Comparison of ENCODE assay signal across 8 mouse cellular contexts in genomic region chr6:52211961-52212360, GRCm38 (mm10). TPM values are rescaled to one million over a fixed set of nuclear protein-coding genes. Genes with fewer than 3 reads are reported as not detected.
DNase-seq lines count a peak whose midpoint lies in the region; ATAC-seq lines count a peak whose summit lies in the region.

No protein-coding gene starts in this region.

- no peak for DNase-seq in forebrain, embryonic 14.5 days (ENCODE audit: low spot score)
- DNase-seq in urinary bladder, adult 2 months (ENCODE audit: low spot score) = peak; percentile 32
- DNase-seq in urinary bladder, postnatal 14 days (ENCODE audit: low spot score) = no peak
- peak; percentile 53 to 73 for DNase-seq in kidney, postnatal 4 days
- no peak for DNase-seq in frontal cortex, adult 2 months (ENCODE audit: extremely low spot score in 1 of 2, low spot score in 1 of 2)
- no peak for DNase-seq in natural killer cell, adult 2 months (ENCODE audit: low spot score in 2 of 2)

- WGBS in forebrain, embryonic 15.5 days = 3% methylated on average over 13 of the region's 13 CpGs
- WGBS in forebrain, embryonic 14.5 days = 6% methylated on average over 13 of the region's 13 CpGs
- 13% methylated on average over 13 of the region's 13 CpGs for WGBS in stomach, embryonic 16.5 days

- H3K36me3 ChIP-seq in forebrain, embryonic 15.5 days = no peaks in the 10 kb centered on the region
- H3K36me3 ChIP-seq in forebrain, embryonic 14.5 days (ENCODE audit: control insufficient read depth, insufficient read depth, low read length) = no peaks in the 10 kb centered on the region
- no peaks in the 10 kb centered on the region for H3K36me3 ChIP-seq in stomach, embryonic 16.5 days (ENCODE audit: control insufficient read depth, insufficient read depth, low read length)

- no peak overlapping the region for H3K4me2 ChIP-seq in forebrain, embryonic 15.5 days (replicated peaks)
- H3K4me2 ChIP-seq in forebrain, embryonic 14.5 days (ENCODE audit: low read length) = no peak overlapping the region
- peak overlapping the region; percentile 84 for H3K4me2 ChIP-seq in stomach, embryonic 16.5 days (ENCODE audit: low read depth, low read length)

- H3K27me3 ChIP-seq in forebrain, embryonic 15.5 days = peaks cover 97% of the 10 kb centered on the region
- peaks cover 98% of the 10 kb centered on the region for H3K27me3 ChIP-seq in forebrain, embryonic 14.5 days (replicated peaks; ENCODE audit: control insufficient read depth, insufficient read depth, low read length)
- H3K27me3 ChIP-seq in stomach, embryonic 16.5 days (ENCODE audit: control insufficient read depth, insufficient read depth, low read length) = peaks cover 79% of the 10 kb centered on the region

- no peak overlapping the region for H3K27ac ChIP-seq in forebrain, embryonic 15.5 days (replicated peaks)
- H3K27ac ChIP-seq in forebrain, embryonic 14.5 days (ENCODE audit: low read depth, low read length) = no peak overlapping the region
- peak overlapping the region; percentile 1 for H3K27ac ChIP-seq in stomach, embryonic 16.5 days (ENCODE audit: low read length)

- ATAC-seq in forebrain, embryonic 15.5 days (replicated peaks) = peak; percentile 51; the same call in 1 of the 2 replicates
- no peak for ATAC-seq in forebrain, embryonic 14.5 days
- no peak for ATAC-seq in stomach, embryonic 16.5 days (ENCODE audit: insufficient read depth, low FRiP score)

- peaks cover 6% of the 10 kb centered on the region for H3K4me1 ChIP-seq in forebrain, embryonic 15.5 days
- H3K4me1 ChIP-seq in forebrain, embryonic 14.5 days (ENCODE audit: control insufficient read depth, insufficient read depth, low read length) = 0 out of 2 replicates have a peak, but pooled peaks cover 1% of the 10 kb centered on the region
- H3K4me1 ChIP-seq in stomach, embryonic 16.5 days (ENCODE audit: control insufficient read depth, insufficient read depth, low read length) = no peaks in the 10 kb centered on the region; the same call in 1 of the 2 replicates

- H3K9ac ChIP-seq in forebrain, embryonic 15.5 days (replicated peaks) = no peak overlapping the region
- H3K9ac ChIP-seq in forebrain, embryonic 14.5 days (ENCODE audit: low read length) = no peak overlapping the region
- peak overlapping the region; percentile 73 for H3K9ac ChIP-seq in stomach, embryonic 16.5 days (ENCODE audit: low read length)

- no peaks in the 10 kb centered on the region for H3K9me3 ChIP-seq in forebrain, embryonic 15.5 days
- no peaks in the 10 kb centered on the region for H3K9me3 ChIP-seq in forebrain, embryonic 14.5 days (replicated peaks; ENCODE audit: control insufficient read depth, low read length)
- no peaks in the 10 kb centered on the region for H3K9me3 ChIP-seq in stomach, embryonic 16.5 days (replicated peaks; ENCODE audit: control insufficient read depth, low read length)

- H3K4me3 ChIP-seq in forebrain, embryonic 15.5 days = no peak overlapping the region
- no peak overlapping the region for H3K4me3 ChIP-seq in forebrain, embryonic 14.5 days (ENCODE audit: low read depth, low read length)
- peak overlapping the region; percentile 54 for H3K4me3 ChIP-seq in stomach, embryonic 16.5 days (replicated peaks; ENCODE audit: low read length)

RNA-seq across cellular contexts. Expression of gene Hoxa3, which starts 1.2 kb away (rescaled TPM):
- not detected in 2 replicates for polyA plus RNA-seq in forebrain, embryonic 15.5 days (2015; fragmentation: Nextera tagmentation; extraction: Ambion mirVana)
- polyA plus RNA-seq in forebrain, embryonic 14.5 days (2014; fragmentation: Nextera tagmentation; extraction: Ambion mirVana) = not detected in 2 replicates
- 3.7 and 6.0 TPM in 2 replicates for polyA plus RNA-seq in urinary bladder, adult 2 months (2012; rRNA removed)
- 6.0 and 7.4 TPM in 2 replicates for polyA plus RNA-seq in stomach, embryonic 16.5 days (2015; fragmentation: Nextera tagmentation; extraction: Ambion mirVana)
- not detected in 2 replicates for polyA plus RNA-seq in frontal cortex, adult 2 months (2012; rRNA removed)

RNA-seq across cellular contexts. Expression of gene Gm28308, which starts 1.2 kb away (rescaled TPM):
- polyA plus RNA-seq in forebrain, embryonic 15.5 days (2015; fragmentation: Nextera tagmentation; extraction: Ambion mirVana) = not detected in 2 replicates
- not detected in 2 replicates for polyA plus RNA-seq in forebrain, embryonic 14.5 days (2014; fragmentation: Nextera tagmentation; extraction: Ambion mirVana)
- polyA plus RNA-seq in urinary bladder, adult 2 months (2012; rRNA removed) = 0.88 and 1.2 TPM in 2 replicates
- not detected in 2 replicates for polyA plus RNA-seq in stomach, embryonic 16.5 days (2015; fragmentation: Nextera tagmentation; extraction: Ambion mirVana)
- not detected in 2 replicates for polyA plus RNA-seq in frontal cortex, adult 2 months (2012; rRNA removed)

RNA-seq across cellular contexts. Expression of gene Hoxa6, which starts 3.4 kb away (rescaled TPM):
- not detected in 2 replicates for polyA plus RNA-seq in forebrain, embryonic 15.5 days (2015; fragmentation: Nextera tagmentation; extraction: Ambion mirVana)
- polyA plus RNA-seq in forebrain, embryonic 14.5 days (2014; fragmentation: Nextera tagmentation; extraction: Ambion mirVana) = not detected in 2 replicates
- polyA plus RNA-seq in urinary bladder, adult 2 months (2012; rRNA removed) = 1.7 and 3.4 TPM in 2 replicates
- 1.3 and 1.4 TPM in 2 replicates for polyA plus RNA-seq in stomach, embryonic 16.5 days (2015; fragmentation: Nextera tagmentation; extraction: Ambion mirVana)
- not detected in 2 replicates for polyA plus RNA-seq in frontal cortex, adult 2 months (2012; rRNA removed)

RNA-seq across cellular contexts. Expression of gene Hoxa5, which starts 7.6 kb away (rescaled TPM):
- not detected in 2 replicates for polyA plus RNA-seq in forebrain, embryonic 15.5 days (2015; fragmentation: Nextera tagmentation; extraction: Ambion mirVana)
- polyA plus RNA-seq in forebrain, embryonic 14.5 days (2014; fragmentation: Nextera tagmentation; extraction: Ambion mirVana) = 0.26 TPM in 1 of 2 replicates, not detected in the other
- polyA plus RNA-seq in urinary bladder, adult 2 months (2012; rRNA removed) = 6.1 and 7.2 TPM in 2 replicates
- 8.8 and 11.0 TPM in 2 replicates for polyA plus RNA-seq in stomach, embryonic 16.5 days (2015; fragmentation: Nextera tagmentation; extraction: Ambion mirVana)
- 0.11 TPM in 1 of 2 replicates, not detected in the other for polyA plus RNA-seq in frontal cortex, adult 2 months (2012; rRNA removed)

RNA-seq across cellular contexts. Expression of gene Hoxa7, which starts 9.7 kb away (rescaled TPM):
- not detected in 2 replicates for polyA plus RNA-seq in forebrain, embryonic 15.5 days (2015; fragmentation: Nextera tagmentation; extraction: Ambion mirVana)
- not detected in 2 replicates for polyA plus RNA-seq in forebrain, embryonic 14.5 days (2014; fragmentation: Nextera tagmentation; extraction: Ambion mirVana)
- 27.6 and 28.6 TPM in 2 replicates for polyA plus RNA-seq in urinary bladder, adult 2 months (2012; rRNA removed)
- polyA plus RNA-seq in stomach, embryonic 16.5 days (2015; fragmentation: Nextera tagmentation; extraction: Ambion mirVana) = 10.8 and 12.3 TPM in 2 replicates
- polyA plus RNA-seq in frontal cortex, adult 2 months (2012; rRNA removed) = 0.17 TPM in 1 of 2 replicates, not detected in the other

Comparison
In these comparisons a context has a peak if more than half of its experiments do, and no peak if none do; other contexts are left out.
1. DNase-seq: peak in urinary bladder, adult 2 months (single experiment) and kidney, postnatal 4 days (2 of 2); none in forebrain, embryonic 14.5 days (single experiment), urinary bladder, postnatal 14 days (single experiment), frontal cortex, adult 2 months (0 of 2) and natural killer cell, adult 2 months (0 of 2).